Comparison of ENCODE assay signal across 10 mouse cellular contexts in the genomic region with DNA sequence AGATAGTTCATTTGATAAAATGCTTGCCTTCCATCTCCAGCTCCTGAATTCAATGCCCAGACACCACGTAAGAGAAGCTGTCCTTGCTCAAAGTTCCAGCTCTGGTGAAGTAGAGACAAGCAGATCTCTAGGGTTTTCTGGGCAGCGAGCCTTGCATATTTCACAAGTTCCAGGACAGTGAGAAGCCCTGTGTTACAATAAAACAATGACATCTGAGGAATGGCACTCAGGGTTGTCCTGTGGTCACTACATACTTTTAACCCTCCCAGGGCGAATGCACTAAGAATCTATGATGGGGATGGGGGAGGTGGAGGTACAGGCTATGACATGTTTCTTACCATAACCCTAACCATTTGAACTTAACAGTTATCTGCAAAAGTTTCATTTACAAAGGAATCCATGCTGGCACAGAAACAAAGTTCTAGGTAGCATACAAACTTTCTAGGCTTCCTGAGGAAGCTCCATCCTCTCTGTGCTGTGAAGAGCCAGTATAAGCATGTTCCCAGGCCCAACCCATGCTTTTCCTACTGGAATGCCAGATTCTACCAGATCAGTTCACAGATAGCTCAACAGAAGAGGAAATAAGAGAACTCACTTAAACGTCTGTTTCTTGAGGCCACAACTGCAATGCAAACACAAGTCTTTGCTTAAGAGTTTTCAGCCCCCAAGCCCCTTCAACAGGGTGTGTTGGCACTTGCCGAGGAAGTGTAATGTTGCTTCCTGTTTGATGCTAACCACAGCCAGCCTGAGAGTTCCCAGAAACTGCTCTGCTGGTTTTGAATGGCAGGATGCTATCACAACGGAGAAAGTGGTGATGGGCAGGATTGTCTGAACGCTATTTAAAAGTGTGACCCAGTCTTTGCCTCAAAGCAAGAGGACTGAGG. TPM values are rescaled to one million over a fixed set of nuclear protein-coding genes. Genes with fewer than 3 reads are reported as not detected.
DNase-seq lines count a peak whose midpoint lies in the region; ATAC-seq and TF ChIP-seq lines count a peak whose summit lies in the region.
"Had no signal": no experiment of that assay in that cellular context is flagged by ENCODE, and none has a peak within 500 bp of the region (broad histone marks: within the 10 kb centered on the region; RNA-seq: fewer than 3 reads in every experiment).

No protein-coding gene starts in this region.

- no peaks in the 10 kb centered on the region for H3K36me3 ChIP-seq in liver, embryonic 11.5 days (ENCODE audit: control insufficient read depth, insufficient read depth, low read length)
- no peaks in the 10 kb centered on the region for H3K36me3 ChIP-seq in liver, postnatal 0 days (replicated peaks; ENCODE audit: insufficient read depth, low read length)
- no peaks in the 10 kb centered on the region for H3K36me3 ChIP-seq in hindbrain, postnatal 0 days (ENCODE audit: insufficient read depth, low read length)
- H3K36me3 ChIP-seq: limb, embryonic 15.5 days had no signal

- H3K27me3 ChIP-seq in liver, embryonic 11.5 days (replicated peaks; ENCODE audit: control insufficient read depth, insufficient read depth, low read length), result no peaks in the 10 kb centered on the region
- no peaks in the 10 kb centered on the region for H3K27me3 ChIP-seq in liver, postnatal 0 days (ENCODE audit: insufficient read depth, low read length)
- no peaks in the 10 kb centered on the region for H3K27me3 ChIP-seq in hindbrain, postnatal 0 days (ENCODE audit: insufficient read depth, low read length)
- H3K27me3 ChIP-seq: limb, embryonic 15.5 days had no signal

- H3K4me2 ChIP-seq in liver, embryonic 11.5 days, result no peak overlapping the region
- no peak overlapping the region for H3K4me2 ChIP-seq in liver, postnatal 0 days (ENCODE audit: low read depth, low read length)
- no peak overlapping the region for H3K4me2 ChIP-seq in hindbrain, postnatal 0 days (ENCODE audit: low read depth, low read length)
- H3K4me2 ChIP-seq: limb, embryonic 15.5 days had no signal

- no peak for TF ChIP-seq EP300 in liver, postnatal 0 days (IDR thresholded peaks at IDR 0.05; ENCODE audit: low read depth)

- ATAC-seq in liver, embryonic 11.5 days (replicated peaks; ENCODE audit: low FRiP score), result no peak
- no peak for ATAC-seq in liver, postnatal 0 days
- ATAC-seq in common myeloid progenitor, adult 5-6 weeks (replicated peaks; ENCODE audit: low read depth, poor library complexity, severe bottlenecking), result peak; percentile 60
- no peak for ATAC-seq in hindbrain, postnatal 0 days

- no peak overlapping the region; the same call in 1 of the 2 replicates for H3K27ac ChIP-seq in liver, embryonic 11.5 days (ENCODE audit: low read depth, low read length)
- no peak overlapping the region for H3K27ac ChIP-seq in liver, postnatal 0 days (ENCODE audit: low read depth)
- H3K27ac ChIP-seq in hindbrain, postnatal 0 days, result no peak overlapping the region
- H3K27ac ChIP-seq: limb, embryonic 15.5 days had no signal

- H3K9me3 ChIP-seq in liver, embryonic 11.5 days (ENCODE audit: control insufficient read depth, low read length), result no peaks in the 10 kb centered on the region
- no peaks in the 10 kb centered on the region for H3K9me3 ChIP-seq in liver, postnatal 0 days (ENCODE audit: low read length)
- H3K9me3 ChIP-seq in hindbrain, postnatal 0 days (ENCODE audit: low read length), result no peaks in the 10 kb centered on the region
- H3K9me3 ChIP-seq: limb, embryonic 15.5 days had no signal

- TF ChIP-seq CTCF in liver, postnatal 0 days (IDR thresholded peaks at IDR 0.05; ENCODE audit: low read depth), result no peak
- TF ChIP-seq CTCF in hindbrain, postnatal 0 days (IDR thresholded peaks at IDR 0.05; ENCODE audit: low read depth), result no peak

- H3K4me1 ChIP-seq in liver, embryonic 11.5 days (replicated peaks; ENCODE audit: control insufficient read depth, insufficient read depth, low read length), result no peaks in the 10 kb centered on the region
- H3K4me1 ChIP-seq in liver, postnatal 0 days (ENCODE audit: insufficient read depth), result 0 out of 2 replicates have a peak, but pooled peaks cover 3% of the 10 kb centered on the region
- H3K4me1 ChIP-seq in hindbrain, postnatal 0 days (ENCODE audit: insufficient read depth, low read length), result no peaks in the 10 kb centered on the region
- H3K4me1 ChIP-seq: limb, embryonic 15.5 days had no signal

- WGBS in liver, embryonic 11.5 days, result 40% methylated on average over 7 of the region's 7 CpGs
- WGBS in liver, postnatal 0 days (ENCODE audit: insufficient replicate concordance), result 31% methylated on average over 7 of the region's 7 CpGs
- WGBS in hindbrain, postnatal 0 days, result 78% methylated on average over 7 of the region's 7 CpGs

- no peak overlapping the region for H3K9ac ChIP-seq in liver, embryonic 11.5 days (ENCODE audit: low read depth, low read length)
- no peak overlapping the region for H3K9ac ChIP-seq in liver, postnatal 0 days (replicated peaks)
- no peak overlapping the region for H3K9ac ChIP-seq in hindbrain, postnatal 0 days (replicated peaks; ENCODE audit: low read length)
- H3K9ac ChIP-seq: limb, embryonic 15.5 days had no signal

- peak; percentile 20 for DNase-seq in liver, embryonic 11.5 days (ENCODE audit: low spot score)
- no peak for DNase-seq in liver, postnatal 0 days
- DNase-seq in induced T-regulatory cell, adult 2 months (ENCODE audit: low read depth), result peak; percentile 29
- peak; percentile 85 for DNase-seq in thymus, postnatal 0 days (ENCODE audit: low spot score)
- DNase-seq in embryo, embryonic 11 days, result no peak
- no peak for DNase-seq in hindbrain, postnatal 0 days (ENCODE audit: low spot score)
- no peak for DNase-seq in cerebellum, postnatal 36 days
- DNase-seq: cerebellum, adult 11-12 months had no signal

- H3K4me3 ChIP-seq in liver, embryonic 11.5 days (ENCODE audit: low read depth, low read length), result no peak overlapping the region
- no peak overlapping the region for H3K4me3 ChIP-seq in liver, postnatal 0 days (ENCODE audit: low read depth, low read length)
- H3K4me3 ChIP-seq in hindbrain, postnatal 0 days (ENCODE audit: low read length), result no peak overlapping the region
- H3K4me3 ChIP-seq: limb, embryonic 15.5 days had no signal

RNA-seq across cellular contexts. Expression of a gene that starts 48.4 kb away (rescaled TPM):
- polyA plus RNA-seq in liver, embryonic 11.5 days (2014; fragmentation: Nextera tagmentation; extraction: Ambion mirVana), result 3.2 and 4.3 TPM in 2 replicates
- polyA plus RNA-seq in liver, postnatal 0 days (2015; fragmentation: Nextera tagmentation; extraction: Ambion mirVana), result 2.8 and 3.7 TPM in 2 replicates
- total RNA-seq in common myeloid progenitor, adult 5-6 weeks (2017), result 2.0 and 2.5 TPM in 2 replicates
- 18.5 and 32.8 TPM in 2 replicates for polyA plus RNA-seq in thymus, postnatal 0 days (2015; fragmentation: Nextera tagmentation; extraction: Ambion mirVana)
- total RNA-seq in hindbrain, postnatal 0 days (2014; rRNA removed), result under 0.01 and 0.25 TPM in 2 replicates
- 0.08 and 0.16 TPM in 2 replicates for polyA plus RNA-seq in hindbrain, postnatal 0 days (2015; fragmentation: Nextera tagmentation; extraction: Ambion mirVana)

Comparison
In these comparisons a context has a peak if more than half of its experiments do, and no peak if none do; other contexts are left out.
1. DNase-seq: peak in liver, embryonic 11.5 days (single experiment), induced T-regulatory cell, adult 2 months (single experiment) and thymus, postnatal 0 days (single experiment); none in liver, postnatal 0 days (single experiment), embryo, embryonic 11 days (single experiment), hindbrain, postnatal 0 days (single experiment) and cerebellum, postnatal 36 days (0 of 2).